In the genomic region with DNA sequence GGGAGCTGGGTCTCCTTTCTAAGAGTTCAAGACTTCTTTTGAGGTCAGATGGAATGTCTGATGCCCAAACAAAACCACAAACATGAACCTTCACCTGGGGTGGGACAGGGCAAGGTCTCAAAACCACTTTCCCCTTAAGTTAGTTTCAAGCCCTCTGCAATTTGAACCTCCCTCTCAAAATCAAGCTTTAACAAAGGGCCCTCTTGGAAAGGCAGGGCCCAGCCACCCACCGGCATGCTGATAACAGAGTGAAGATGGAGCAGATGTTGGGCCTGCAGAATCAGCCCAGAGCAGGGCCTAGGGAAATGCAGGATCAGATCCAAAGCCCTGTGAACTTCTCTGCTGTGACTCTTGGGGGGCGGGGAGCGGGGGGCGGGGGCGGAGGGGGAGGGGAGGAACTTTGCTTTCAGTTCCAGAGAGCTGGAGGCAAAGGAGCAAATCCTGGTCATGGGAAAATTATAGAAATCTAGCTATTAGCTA, we compare ENCODE assay signal across 19 mouse cellular contexts. TPM values are rescaled to one million over a fixed set of nuclear protein-coding genes. Genes with fewer than 3 reads are reported as not detected.
A peak's percentile ranks its signal among the peaks of the same experiment; 100 is the strongest.
DNase-seq lines count a peak whose midpoint lies in the region; ATAC-seq and TF ChIP-seq lines count a peak whose summit lies in the region.
"Had no signal": no experiment of that assay in that cellular context is flagged by ENCODE, and none has a peak within 500 bp of the region (broad histone marks: within the 10 kb centered on the region; RNA-seq: fewer than 3 reads in every experiment).

No protein-coding gene starts in this region.

- no peak for ATAC-seq in heart, embryonic 12.5 days (ENCODE audit: insufficient number of reproducible peaks, low FRiP score)
- no peak for ATAC-seq in kidney, postnatal 0 days (replicated peaks; ENCODE audit: low FRiP score, low read depth)
- ATAC-seq in embryonic facial prominence, embryonic 11.5 days (replicated peaks; ENCODE audit: insufficient number of reproducible peaks, low FRiP score, low TSS enrichment, low read depth): 0 out of 2 replicates have a peak, but pooled peaks have one; percentile 39
- ATAC-seq: forebrain, embryonic 13.5 days had no signal

- H3K27ac ChIP-seq in heart, embryonic 12.5 days (ENCODE audit: poor library complexity, severe bottlenecking): no peak overlapping the region
- H3K27ac ChIP-seq in kidney, postnatal 0 days: no peak overlapping the region
- no peak overlapping the region for H3K27ac ChIP-seq in embryonic facial prominence, embryonic 11.5 days (replicated peaks; ENCODE audit: low read depth, low read length)
- H3K27ac ChIP-seq in left cerebral cortex, adult 2 months: no peak overlapping the region
- H3K27ac ChIP-seq: forebrain, embryonic 13.5 days; hindbrain, embryonic 15.5 days had no signal

- TF ChIP-seq CTCF in kidney, postnatal 0 days (IDR thresholded peaks at IDR 0.05; ENCODE audit: low read depth): no peak
- no peak for TF ChIP-seq CTCF in E14TG2a.4 (conservative IDR thresholded peaks at IDR 0.05; ENCODE audit: low read length)
- TF ChIP-seq CTCF in left cerebral cortex, adult 2 months (IDR thresholded peaks at IDR 0.05): no peak

- H3K4me2 ChIP-seq in heart, embryonic 12.5 days: no peak overlapping the region
- H3K4me2 ChIP-seq in kidney, postnatal 0 days (ENCODE audit: low read length): no peak overlapping the region
- H3K4me2 ChIP-seq in embryonic facial prominence, embryonic 11.5 days (ENCODE audit: low read depth, low read length): no peak overlapping the region
- H3K4me2 ChIP-seq: forebrain, embryonic 13.5 days; hindbrain, embryonic 15.5 days; neural tube, embryonic 12.5 days had no signal

- intact Hi-C loops in left cerebral cortex, adult 2 months (cut with DNase I): no loop called here

- peaks cover 78% of the 10 kb centered on the region for H3K36me3 ChIP-seq in heart, embryonic 12.5 days
- H3K36me3 ChIP-seq in kidney, postnatal 0 days (ENCODE audit: insufficient read depth, low read length): peaks cover 43% of the 10 kb centered on the region
- peaks cover 64% of the 10 kb centered on the region for H3K36me3 ChIP-seq in E14TG2a.4 (ENCODE audit: insufficient read depth, low read length)
- no peaks in the 10 kb centered on the region for H3K36me3 ChIP-seq in embryonic facial prominence, embryonic 11.5 days (replicated peaks; ENCODE audit: control insufficient read depth, insufficient read depth, low read depth, low read length)
- H3K36me3 ChIP-seq: hindbrain, embryonic 15.5 days had no signal

- H3K9me3 ChIP-seq in heart, embryonic 12.5 days (replicated peaks): no peaks in the 10 kb centered on the region
- no peaks in the 10 kb centered on the region for H3K9me3 ChIP-seq in kidney, postnatal 0 days (replicated peaks; ENCODE audit: low read length)
- no peaks in the 10 kb centered on the region for H3K9me3 ChIP-seq in E14TG2a.4 (ENCODE audit: low read length)
- H3K9me3 ChIP-seq in embryonic facial prominence, embryonic 11.5 days (replicated peaks; ENCODE audit: control insufficient read depth, low read length): no peaks in the 10 kb centered on the region
- H3K9me3 ChIP-seq: forebrain, embryonic 13.5 days; hindbrain, embryonic 15.5 days; neural tube, embryonic 12.5 days had no signal

- H3K27me3 ChIP-seq in heart, embryonic 12.5 days (replicated peaks): no peaks in the 10 kb centered on the region
- H3K27me3 ChIP-seq in kidney, postnatal 0 days (ENCODE audit: insufficient read depth, low read length): no peaks in the 10 kb centered on the region
- no peaks in the 10 kb centered on the region for H3K27me3 ChIP-seq in E14TG2a.4 (ENCODE audit: insufficient read depth, low read length)
- no peaks in the 10 kb centered on the region for H3K27me3 ChIP-seq in embryonic facial prominence, embryonic 11.5 days (ENCODE audit: control insufficient read depth, insufficient read depth, low read length)
- H3K27me3 ChIP-seq: CH12.LX; hindbrain, embryonic 15.5 days; neural tube, embryonic 12.5 days had no signal

- DNase-seq in heart, adult 11 months: peak; percentile 92
- DNase-seq in kidney, postnatal 0 days (ENCODE audit: low spot score): peak; percentile 44
- DNase-seq in kidney, postnatal 25 days: no peak
- no peak for DNase-seq in embryonic facial prominence, embryonic 11.5 days (ENCODE audit: low spot score)
- no peak for DNase-seq in left cerebral cortex, adult 2 months (ENCODE audit: extremely low spot score in 1 of 2, low spot score in 2 of 2)
- DNase-seq: cerebellum, adult 18-20 months; cerebellum, postnatal 25 days; gastrocnemius, postnatal 36 days; kidney, adult 18-20 months; liver; lung, postnatal 14 days; thymus, adult 2 months had no signal

- WGBS in heart, embryonic 12.5 days: 19% methylated on average over 5 of the region's 5 CpGs
- 26% methylated on average over 5 of the region's 5 CpGs for WGBS in kidney, postnatal 0 days
- 0% methylated on average over 1 of the region's 5 CpGs for WGBS in embryonic facial prominence, embryonic 11.5 days

- H3K9ac ChIP-seq in heart, embryonic 12.5 days: no peak overlapping the region
- H3K9ac ChIP-seq in kidney, postnatal 0 days (ENCODE audit: low read depth, low read length): no peak overlapping the region
- H3K9ac ChIP-seq in embryonic facial prominence, embryonic 11.5 days (replicated peaks; ENCODE audit: low read length): no peak overlapping the region
- H3K9ac ChIP-seq: forebrain, embryonic 13.5 days; hindbrain, embryonic 15.5 days; neural tube, embryonic 12.5 days had no signal

- H3K4me1 ChIP-seq in heart, embryonic 12.5 days (replicated peaks): peaks cover 24% of the 10 kb centered on the region
- H3K4me1 ChIP-seq in kidney, postnatal 0 days (replicated peaks; ENCODE audit: insufficient read depth, low read length): peaks cover 28% of the 10 kb centered on the region; the same call in 1 of the 2 replicates
- peaks cover 97% of the 10 kb centered on the region for H3K4me1 ChIP-seq in E14TG2a.4 (replicated peaks; ENCODE audit: low read depth, low read length)
- no peaks in the 10 kb centered on the region; the same call in none of the 2 replicates for H3K4me1 ChIP-seq in embryonic facial prominence, embryonic 11.5 days (ENCODE audit: control insufficient read depth, insufficient read depth, low read length)
- H3K4me1 ChIP-seq: megakaryocyte, embryonic 14.5 days had no signal

- no peak overlapping the region for H3K4me3 ChIP-seq in heart, embryonic 12.5 days
- H3K4me3 ChIP-seq in kidney, postnatal 0 days (replicated peaks; ENCODE audit: low read depth, low read length): no peak overlapping the region
- peak overlapping the region; percentile 50 for H3K4me3 ChIP-seq in E14TG2a.4 (replicated peaks; ENCODE audit: low read length)
- H3K4me3 ChIP-seq in embryonic facial prominence, embryonic 11.5 days (ENCODE audit: low read depth, low read length): no peak overlapping the region
- no peak overlapping the region for H3K4me3 ChIP-seq in left cerebral cortex, adult 2 months
- H3K4me3 ChIP-seq: forebrain, embryonic 13.5 days; hindbrain, embryonic 15.5 days; megakaryocyte, embryonic 14.5 days; neural tube, embryonic 12.5 days had no signal

RNA-seq across cellular contexts. Expression of a gene that starts 19.4 kb away (rescaled TPM):
- polyA plus RNA-seq in heart, embryonic 12.5 days (2016; fragmentation: Nextera tagmentation; extraction: Ambion mirVana): 26.2 and 26.6 TPM in 2 replicates
- 44.6 and 47.6 TPM in 2 replicates for polyA plus RNA-seq in kidney, postnatal 0 days (2015; fragmentation: Nextera tagmentation; extraction: Ambion mirVana)
- polyA plus RNA-seq in embryonic facial prominence, embryonic 11.5 days (2014; fragmentation: Nextera tagmentation; extraction: Ambion mirVana): 14.2 and 15.8 TPM in 2 replicates
- total RNA-seq in left cerebral cortex, adult 2 months (2021): 1 to 10 TPM; 5.2 to 6.7 TPM
- total RNA-seq: CH12.LX had no signal

Comparison
In these comparisons a context has a peak if more than half of its experiments do, and no peak if none do; other contexts are left out.
1. DNase-seq: peak in heart, adult 11 months (single experiment) and kidney, postnatal 0 days (single experiment); none in kidney, postnatal 25 days (0 of 2), embryonic facial prominence, embryonic 11.5 days (single experiment) and left cerebral cortex, adult 2 months (0 of 2).